Mouse (Mus musculus): ENCODE measurements around the gene Slc4a5. TPM values are rescaled to one million over a fixed set of nuclear protein-coding genes. Genes with fewer than 3 reads are reported as not detected.

Gene Slc4a5
- total RNA-seq, 2 experiments from 2014 or later, result not detected

DNA sequence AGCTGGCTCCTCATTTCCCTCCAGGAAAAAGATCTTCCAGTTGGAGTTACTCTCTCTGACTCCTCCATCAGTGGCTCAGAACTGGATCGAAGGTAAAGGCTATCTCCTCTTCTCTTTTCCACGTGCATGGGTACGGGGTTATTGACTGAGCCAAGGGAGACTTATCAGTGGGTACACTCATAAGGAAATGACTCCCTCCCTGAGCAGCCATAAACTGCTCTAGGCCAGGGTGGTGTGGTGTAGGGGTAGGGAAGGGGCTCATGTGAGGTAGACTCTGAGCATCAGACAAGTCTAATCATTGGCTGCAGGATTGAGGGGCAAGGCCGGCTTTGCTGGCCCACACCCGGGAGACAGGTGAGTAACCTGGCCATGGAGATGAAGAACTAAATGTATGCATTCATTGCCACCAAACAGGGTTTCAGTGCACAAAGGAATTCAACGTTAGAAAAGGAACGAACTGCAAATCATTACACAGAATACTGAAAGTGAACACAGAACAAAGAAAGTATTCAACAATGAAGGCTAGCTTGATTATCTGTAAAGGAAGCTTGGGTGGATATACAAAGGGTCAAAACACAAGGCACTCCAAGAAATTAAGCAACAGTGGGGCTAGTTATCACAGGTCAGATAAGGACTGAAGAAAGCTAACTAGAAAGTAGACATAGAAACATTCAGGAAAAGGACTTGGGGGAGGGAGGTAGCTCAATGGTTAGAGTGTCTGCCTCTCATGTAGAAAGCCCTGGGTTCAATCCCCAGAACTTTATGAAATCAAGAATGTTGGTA, 81.0 kb downstream of the Slc4a5 start:
- intact Hi-C loops (cut with DNase I; ENCODE audit: low total_unique reads), result no loop called here
- DNase-seq, result no peak

DNA sequence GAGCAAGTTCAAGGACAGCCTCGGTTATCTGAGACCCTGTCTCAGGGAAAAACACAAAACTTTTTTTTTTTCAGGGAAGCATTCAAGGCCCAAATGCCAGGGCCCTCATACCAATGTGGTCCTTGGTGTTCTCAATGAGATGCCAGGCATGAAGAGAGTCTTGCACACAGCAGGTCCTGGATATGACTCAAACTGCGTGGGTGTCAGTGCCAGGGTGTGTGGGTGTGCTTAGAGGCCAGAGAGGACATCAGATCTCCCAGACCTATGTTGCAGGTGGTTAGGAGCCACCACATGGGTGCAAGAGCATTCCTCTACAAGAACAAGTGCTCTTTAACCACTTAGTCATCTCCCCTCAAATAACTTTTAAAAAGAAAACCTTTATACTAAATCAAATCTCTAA, 81.7 kb downstream of the Slc4a5 start:
- intact Hi-C loops (cut with DNase I; ENCODE audit: low total_unique reads), result no loop called here

GRCm38 (mm10) chr6:83302264-83302663, 82.6 kb downstream of the Slc4a5 start:
- intact Hi-C loops (cut with DNase I; ENCODE audit: low total_unique reads), result no loop called here
- DNase-seq, result no peak

More for the DNA sequence above, 81.7 kb downstream of the Slc4a5 start:
- DNase-seq, result no peak

- no peak for DNase-seq
- intact Hi-C loops (cut with DNase I; ENCODE audit: low total_unique reads), result no loop called here
Measured at GRCm38 (mm10) chr6:83309017-83309416, 89.4 kb downstream of the Slc4a5 start.

- no peak for DNase-seq
- intact Hi-C loops (cut with DNase I; ENCODE audit: low total_unique reads), result no loop called here
Measured at GRCm38 (mm10) chr6:83311206-83311605, 91.6 kb downstream of the Slc4a5 start.

GRCm38 (mm10) chr6:83312021-83312420, 92.4 kb downstream of the Slc4a5 start:
- intact Hi-C loops (cut with DNase I; ENCODE audit: low total_unique reads), result no loop called here
- no peak for DNase-seq

DNA sequence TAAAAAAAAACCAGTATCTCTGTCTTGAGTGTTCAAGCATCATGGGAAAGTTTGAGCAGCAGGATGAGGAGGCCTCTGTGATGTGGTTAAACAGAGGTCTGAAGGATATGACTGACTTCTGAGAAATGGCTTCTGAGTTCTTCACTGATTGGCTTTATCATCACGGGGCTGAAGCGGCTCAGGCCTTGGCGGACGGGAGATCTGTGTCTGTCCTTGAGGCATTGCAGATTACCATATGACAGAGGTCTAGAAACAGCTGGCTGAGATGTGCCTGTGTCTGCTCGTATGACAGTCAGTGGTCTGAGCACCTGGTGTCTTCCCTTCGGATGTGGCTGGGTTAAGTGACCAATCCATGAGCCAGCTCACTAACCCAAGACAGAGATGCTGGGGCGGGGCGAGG, 92.9 kb downstream of the Slc4a5 start:
- no peak for DNase-seq
- intact Hi-C loops (cut with DNase I; ENCODE audit: low total_unique reads), result no loop called here

GRCm38 (mm10) chr6:83315293-83315692, 95.7 kb downstream of the Slc4a5 start:
- intact Hi-C loops (cut with DNase I; ENCODE audit: low total_unique reads), result no loop called here

GRCm38 (mm10) chr6:83316022-83316421, 96.4 kb downstream of the Slc4a5 start:
- DNase-seq, result no peak
- intact Hi-C loops (cut with DNase I; ENCODE audit: low total_unique reads), result no loop called here

More at GRCm38 (mm10) chr6:83315293-83315692, 95.7 kb downstream of the Slc4a5 start:
- no peak for DNase-seq

DNA sequence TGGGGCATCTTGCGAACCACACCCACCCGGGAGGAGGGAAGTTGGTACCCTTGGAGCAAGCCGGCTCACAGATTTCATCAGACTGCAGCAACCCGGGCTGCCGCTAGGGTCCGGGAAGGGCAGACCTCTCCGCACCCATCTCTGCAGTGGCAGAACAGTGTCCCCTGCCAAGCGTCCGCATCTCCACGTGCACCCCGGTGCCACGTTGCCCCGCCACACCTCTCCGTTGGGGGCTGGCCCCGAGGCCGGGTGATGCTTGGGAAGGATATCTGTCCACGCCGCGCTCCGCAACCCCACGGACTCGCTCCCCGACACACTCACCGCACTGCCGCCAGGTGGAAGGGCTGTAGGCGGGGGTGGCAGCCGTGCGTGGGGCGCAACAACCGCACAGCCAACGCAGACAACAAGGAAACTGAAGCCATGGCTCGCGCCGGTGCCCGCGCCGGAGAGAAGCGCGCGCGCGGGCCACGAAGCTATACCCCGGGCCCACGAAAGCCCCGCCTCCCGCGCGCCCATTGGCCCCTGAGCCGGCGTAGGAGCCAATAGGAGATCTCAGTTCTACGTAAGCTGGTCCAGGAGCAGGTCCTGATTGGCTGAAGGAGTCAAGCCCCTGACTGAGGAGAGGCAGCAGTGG, 97.6 kb downstream of the Slc4a5 start:
- intact Hi-C loops (cut with DNase I; ENCODE audit: low total_unique reads), result no loop called here
- peak; percentile 91 for DNase-seq

DNA sequence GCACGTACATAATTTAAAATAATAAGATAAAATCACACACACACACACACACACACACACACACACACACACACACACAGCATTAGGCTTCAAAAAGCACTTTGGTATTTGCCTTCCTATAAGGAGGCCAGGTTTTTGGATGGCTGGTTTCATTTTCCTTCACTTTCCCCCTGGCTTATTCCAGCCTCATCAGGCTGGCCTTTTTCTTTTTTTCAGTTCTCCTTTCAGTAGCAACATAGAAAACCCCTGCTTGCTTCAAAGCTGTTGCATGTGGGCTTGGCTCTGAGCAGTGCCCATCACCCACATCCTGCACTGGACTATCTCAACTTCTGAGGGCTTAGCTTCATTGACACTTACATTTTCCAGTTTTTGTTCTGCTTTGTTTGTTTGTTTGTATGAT, 102.3 kb downstream of the Slc4a5 start:
- intact Hi-C loops (cut with DNase I; ENCODE audit: low total_unique reads), result no loop called here
- no peak for DNase-seq

DNA sequence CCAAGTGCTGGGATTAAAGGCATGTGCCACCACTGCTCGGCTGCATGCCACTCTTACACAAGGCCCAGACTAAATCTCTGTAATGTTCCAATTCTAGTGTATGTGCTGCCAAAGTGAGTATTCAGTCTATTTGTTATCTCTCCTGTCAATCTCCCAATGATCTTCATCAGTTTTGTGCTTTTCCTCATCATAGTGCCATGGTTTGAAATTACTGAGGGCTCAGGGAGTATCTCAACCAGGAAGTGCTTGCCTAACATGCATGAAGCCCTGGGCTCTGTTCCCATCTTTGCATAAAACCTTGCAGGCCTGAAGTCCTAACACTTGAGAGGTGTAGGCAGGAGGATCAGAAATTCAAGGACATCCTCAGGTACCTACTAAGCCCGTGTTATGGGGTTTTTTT, 103.2 kb downstream of the Slc4a5 start:
- intact Hi-C loops (cut with DNase I; ENCODE audit: low total_unique reads), result no loop called here
- no peak for DNase-seq

DNA sequence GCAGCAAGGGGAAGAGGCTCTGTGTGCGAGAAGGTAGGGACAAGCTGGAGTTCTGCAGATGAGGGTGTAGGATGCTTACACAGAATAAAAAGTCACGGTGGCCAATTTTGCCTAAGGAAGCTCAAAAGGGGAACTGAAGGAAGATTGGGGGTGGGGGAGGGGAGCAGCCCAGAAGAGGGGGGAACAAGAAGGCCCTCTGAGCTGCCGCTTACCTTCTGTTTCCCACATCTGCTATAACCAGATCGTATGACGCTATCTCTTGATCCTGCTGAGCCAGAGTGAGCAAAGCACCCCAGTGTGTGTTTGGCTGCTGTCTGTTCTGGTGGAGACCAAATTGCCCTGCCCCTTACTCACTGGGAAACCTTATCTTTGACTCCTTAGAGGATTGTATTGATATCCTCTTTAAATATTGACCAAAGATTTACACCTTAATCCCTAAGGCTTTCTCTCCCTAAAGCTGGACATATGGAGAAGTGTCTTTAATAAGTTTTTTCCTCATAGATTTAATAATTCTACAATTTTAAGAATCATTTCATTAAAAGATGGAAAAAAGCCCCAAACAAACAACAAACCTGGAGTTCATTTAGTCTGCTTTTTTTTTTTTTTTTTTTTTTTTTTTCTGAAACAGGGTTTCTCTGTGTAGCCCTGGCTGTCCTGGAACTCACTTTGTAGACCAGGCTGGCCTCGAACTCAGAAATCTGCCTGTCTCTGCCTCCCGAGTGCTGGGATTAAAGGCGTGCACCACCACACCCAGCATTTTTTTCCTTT, 104.2 kb downstream of the Slc4a5 start:
- no peak for DNase-seq
- intact Hi-C loops (cut with DNase I; ENCODE audit: low total_unique reads), result no loop called here

DNA sequence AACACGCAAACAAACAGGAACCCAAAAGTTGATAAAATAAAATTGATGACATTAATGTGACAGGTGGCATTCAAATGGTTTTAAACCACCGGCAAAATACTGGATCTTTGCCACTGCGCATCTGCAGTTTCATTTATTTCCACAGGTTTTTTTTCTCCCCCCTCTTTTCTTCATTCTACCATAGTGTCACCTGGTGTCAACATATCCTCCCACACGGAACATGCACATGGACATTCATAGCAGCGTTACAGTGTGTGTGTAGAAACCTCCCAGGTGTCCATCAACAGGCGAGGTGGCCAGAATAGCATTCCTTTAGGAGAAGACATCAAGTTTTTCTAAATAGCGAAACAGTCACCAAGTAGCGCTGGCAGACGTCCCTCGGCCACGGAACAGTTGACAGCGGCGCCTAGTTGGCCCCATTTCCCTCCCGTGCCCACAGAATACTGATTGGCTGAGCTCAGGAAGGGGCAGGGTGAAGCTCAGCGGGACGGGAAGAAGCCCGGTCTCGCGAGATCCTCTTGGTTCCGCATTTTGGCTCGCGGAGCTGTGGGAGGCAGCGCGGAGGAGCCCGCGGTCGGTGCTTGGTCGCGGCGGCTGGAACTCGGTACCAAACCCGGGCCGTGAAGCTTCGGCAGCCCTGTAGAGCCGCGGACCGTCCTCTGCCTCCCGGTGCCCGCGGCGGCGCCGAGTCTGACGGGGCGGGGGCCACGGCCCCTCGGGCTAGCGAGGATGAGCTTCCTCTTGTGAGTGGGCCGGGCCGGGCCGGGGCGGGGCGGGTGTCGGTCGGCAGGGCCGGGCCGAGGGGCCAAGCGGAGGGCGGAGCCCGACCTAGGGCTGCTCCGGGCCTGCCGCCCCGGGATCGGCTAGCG, 106.1 kb downstream of the Slc4a5 start, which contains the start of the genes Mthfd2 and Mob1a:
Mthfd2 (minus strand) TSS at position 384 of the 869 bp plus-strand sequence.
Mob1a (plus strand) TSS at position 492 of the 869 bp plus-strand sequence.
- peak; percentile 93 for DNase-seq
- intact Hi-C loops (cut with DNase I; ENCODE audit: low total_unique reads), result no loop called here

DNA sequence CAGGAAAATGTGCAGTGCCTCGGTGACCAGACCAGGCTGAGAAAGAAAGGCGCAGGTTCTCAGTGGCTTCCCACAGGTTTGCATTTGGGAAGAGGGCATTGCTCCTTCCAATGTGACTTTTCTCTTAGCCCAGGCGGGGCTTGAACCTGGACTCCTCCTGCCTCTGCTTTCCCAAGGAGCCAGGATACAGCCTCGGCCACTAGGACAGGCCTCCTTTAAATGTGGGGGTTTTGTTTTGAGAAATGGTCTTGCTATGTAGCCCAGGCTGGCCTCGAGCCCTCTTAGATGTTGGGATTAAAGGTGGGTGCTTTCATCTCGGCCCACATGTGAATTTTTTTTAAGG, 106.7 kb downstream of the Slc4a5 start:
- intact Hi-C loops (cut with DNase I; ENCODE audit: low total_unique reads), result no loop called here
- no peak for DNase-seq

GRCm38 (mm10) chr6:83326761-83327160, 107.1 kb downstream of the Slc4a5 start:
- intact Hi-C loops (cut with DNase I; ENCODE audit: low total_unique reads), result no loop called here
- no peak for DNase-seq

GRCm38 (mm10) chr6:83327591-83328190, 108.1 kb downstream of the Slc4a5 start:
- no peak for DNase-seq
- intact Hi-C loops (cut with DNase I; ENCODE audit: low total_unique reads), result no loop called here

- intact Hi-C loops (cut with DNase I; ENCODE audit: low total_unique reads), result no loop called here
Measured at GRCm38 (mm10) chr6:83341387-83341786, 121.8 kb downstream of the Slc4a5 start.

DNA sequence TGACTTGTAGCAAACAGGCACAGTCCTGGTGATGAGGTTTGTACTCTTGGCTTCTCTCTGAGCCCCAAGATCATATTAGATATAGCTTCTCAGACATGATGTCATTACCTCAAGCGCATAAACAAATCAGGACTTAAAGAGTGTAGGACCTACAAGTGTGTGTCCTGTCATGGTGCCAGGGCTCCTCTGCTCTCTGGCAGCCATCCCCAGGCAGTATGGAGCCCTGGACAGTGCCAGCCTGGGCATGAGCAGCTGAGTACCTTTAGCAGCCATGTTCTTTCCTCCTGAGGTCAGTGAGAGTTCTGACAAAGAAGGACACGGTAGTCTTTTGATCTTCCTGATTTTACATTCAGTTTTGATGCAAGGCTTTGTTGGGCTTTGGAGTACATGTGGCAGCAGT, 123.3 kb downstream of the Slc4a5 start:
- no peak for DNase-seq
- intact Hi-C loops (cut with DNase I; ENCODE audit: low total_unique reads), result no loop called here

More at GRCm38 (mm10) chr6:83341387-83341786, 121.8 kb downstream of the Slc4a5 start:
- no peak for DNase-seq
